Mouse (Mus musculus): ENCODE measurements around the gene Vmn2r78. TPM values are rescaled to one million over a fixed set of nuclear protein-coding genes. Genes with fewer than 3 reads are reported as not detected.
"Not testable (repeated sequence)": the region's sequence is repeated elsewhere in the genome, so short reads cannot be mapped to it uniquely, and the experiment has no call there.

The Vmn2r78 gene
- not detected in 2 replicates for total RNA-seq (2015; ENCODE audit: low replicate concordance)
- total RNA-seq (2017; ENCODE audit: low replicate concordance), result not detected in 2 replicates

DNA sequence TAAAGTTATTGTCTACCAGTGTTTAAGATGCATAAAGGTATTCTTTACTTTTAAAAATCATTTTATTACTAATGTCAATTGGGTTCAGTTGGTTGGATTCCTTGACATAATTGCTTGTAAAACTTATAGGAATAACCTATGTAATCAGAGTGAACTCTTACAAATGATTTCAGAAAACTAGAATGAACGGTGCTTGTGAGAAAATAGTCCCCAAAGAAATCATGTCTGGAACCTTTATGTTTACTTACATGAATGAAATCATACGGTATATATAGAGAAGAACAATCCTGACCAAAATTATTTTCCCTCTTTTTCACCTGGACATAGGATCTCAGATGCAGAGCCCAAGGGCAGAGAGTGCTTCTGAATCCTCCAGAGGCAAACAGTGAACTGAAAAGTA, at the start of gene Vmn2r78:
TSS of gene Vmn2r78 (plus strand) at position 301 of the 400 bp plus-strand sequence.
- ATAC-seq (replicated peaks; ENCODE audit: low FRiP score, poor library complexity, severe bottlenecking), result not testable (repeated sequence)

DNA sequence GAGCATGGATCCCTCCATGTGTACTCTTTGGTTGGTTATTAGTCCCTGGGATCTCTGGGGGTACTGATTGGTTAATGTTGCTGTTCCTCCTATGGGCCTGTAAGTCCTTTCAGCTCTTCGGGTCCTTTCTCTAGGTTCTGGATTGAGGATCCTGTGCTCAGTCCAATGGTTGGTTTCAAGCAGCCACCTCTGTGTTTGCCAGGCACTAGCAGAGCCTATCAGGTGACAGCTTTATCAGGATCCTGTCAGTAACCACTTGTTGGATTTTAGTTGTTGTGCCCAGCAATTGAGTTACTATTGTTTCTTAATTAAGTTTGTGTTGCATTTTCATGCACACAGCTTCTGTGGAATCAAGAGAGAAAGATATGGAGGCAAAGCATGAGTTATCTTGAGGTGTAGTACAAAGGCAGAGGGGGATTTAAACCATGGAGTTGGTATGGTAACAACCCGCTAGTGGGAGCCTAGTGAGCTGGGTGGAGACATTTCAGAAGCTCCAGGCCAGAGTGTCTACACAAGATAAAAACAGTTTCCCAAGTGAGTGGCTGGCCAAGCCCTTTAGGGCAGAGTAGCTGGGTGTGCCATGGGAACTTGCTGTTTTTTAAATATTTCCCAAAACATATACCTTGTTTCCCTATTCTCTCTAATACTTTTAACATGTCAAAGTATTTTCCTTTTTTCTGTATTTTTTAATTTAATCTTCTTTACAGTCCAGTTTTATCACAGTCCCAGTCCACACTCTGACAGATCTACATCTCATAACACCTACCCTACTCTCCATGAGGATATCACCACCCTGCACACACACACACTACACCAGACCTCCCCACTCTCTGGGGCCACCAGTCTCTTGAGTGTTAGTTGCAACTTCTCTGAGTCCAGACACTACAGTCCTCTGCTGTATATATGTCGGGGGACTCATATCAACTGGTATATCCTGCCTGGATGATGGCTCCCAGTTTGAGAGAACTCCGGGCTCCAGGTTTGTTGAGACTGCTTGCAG, 25.1 kb upstream of the Vmn2r78 start:
- no peak for ATAC-seq (replicated peaks; ENCODE audit: low FRiP score, poor library complexity, severe bottlenecking)

DNA sequence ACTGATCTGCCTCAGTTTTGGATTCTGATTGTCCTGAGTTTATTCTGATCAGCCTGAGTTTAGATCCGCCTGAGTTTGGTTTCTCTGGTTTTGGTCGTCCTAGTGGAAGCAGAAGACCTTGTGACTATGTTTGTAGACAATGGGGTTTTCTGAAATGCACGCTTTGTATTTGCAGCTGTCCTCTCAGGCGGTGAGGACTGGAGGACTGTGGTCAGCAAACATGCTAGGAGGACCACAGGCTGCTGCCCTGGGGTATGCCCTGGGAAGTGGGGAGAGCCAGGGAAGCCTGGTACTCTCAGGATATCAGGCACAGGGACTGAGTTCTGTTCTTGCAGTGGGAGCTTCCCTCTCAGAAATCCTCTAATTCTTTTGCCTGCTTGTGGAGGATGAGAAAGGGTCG, 22.4 kb downstream of the Vmn2r78 start:
- ATAC-seq (replicated peaks; ENCODE audit: low FRiP score, poor library complexity, severe bottlenecking), result no peak

DNA sequence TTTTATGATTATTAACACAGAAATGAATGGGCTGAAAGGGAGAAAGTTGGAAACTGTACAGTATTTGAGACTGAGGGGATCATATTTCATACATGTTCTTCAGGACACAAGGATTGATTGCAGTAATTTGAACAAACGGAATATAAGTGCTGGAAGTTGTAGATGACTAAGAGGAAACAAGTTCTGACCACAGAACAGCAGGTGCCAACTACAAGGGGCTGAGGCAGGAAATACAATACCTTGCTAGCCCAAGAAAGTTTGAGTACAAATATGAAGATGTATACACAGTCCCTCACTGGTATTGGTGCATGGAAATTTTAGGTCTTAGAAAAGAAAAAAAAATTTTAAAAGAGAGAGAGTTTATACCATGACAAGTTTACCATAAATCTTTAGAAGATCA, 79.8 kb downstream of the Vmn2r78 start:
- no peak for ATAC-seq (replicated peaks; ENCODE audit: low FRiP score, poor library complexity, severe bottlenecking)

DNA sequence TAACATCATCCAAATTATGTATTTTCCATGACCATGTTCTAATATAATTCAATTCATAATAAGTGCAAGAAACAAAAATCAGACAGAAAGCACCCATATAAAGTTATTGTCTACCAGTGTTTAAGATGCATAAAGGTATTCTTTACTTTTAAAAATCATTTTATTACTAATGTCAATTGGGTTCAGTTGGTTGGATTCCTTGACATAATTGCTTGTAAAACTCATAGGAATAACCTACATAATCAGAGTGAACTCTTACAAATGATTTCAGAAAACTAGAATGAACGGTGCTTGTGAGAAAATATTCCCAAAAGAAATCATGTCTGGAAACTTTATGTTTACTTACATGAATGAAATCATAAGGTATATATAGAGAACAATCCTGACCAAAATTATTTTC, 80.9 kb downstream of the Vmn2r78 start, which contains the start of gene Vmn2r79:
TSS of gene Vmn2r79 (plus strand) at position 301 of the 400 bp plus-strand sequence.
- ATAC-seq (replicated peaks; ENCODE audit: low FRiP score, poor library complexity, severe bottlenecking), result not testable (repeated sequence)

Other genes with a start within 250 kb of the Vmn2r78 start
- not detected in 2 replicates for gene Olfr292, start 226.8 kb upstream of the Vmn2r78 start, total RNA-seq (2015; ENCODE audit: low replicate concordance)
- not detected in 2 replicates for gene Olfr292, start 226.8 kb upstream of the Vmn2r78 start, total RNA-seq (2017; ENCODE audit: low replicate concordance)
- gene Folh1, start 139.2 kb upstream of the Vmn2r78 start, total RNA-seq (2015; ENCODE audit: low replicate concordance), result not detected in 2 replicates
- gene Folh1, start 139.2 kb upstream of the Vmn2r78 start, total RNA-seq (2017; ENCODE audit: low replicate concordance), result not detected in 2 replicates
- not detected in 2 replicates for gene Vmn2r77, start 120.1 kb upstream of the Vmn2r78 start, total RNA-seq (2015; ENCODE audit: low replicate concordance)
- not detected in 2 replicates for gene Vmn2r77, start 120.1 kb upstream of the Vmn2r78 start, total RNA-seq (2017; ENCODE audit: low replicate concordance)
- gene Vmn2r79, start 81.0 kb downstream of the Vmn2r78 start, total RNA-seq (2015; ENCODE audit: low replicate concordance), result not detected in 2 replicates
- gene Vmn2r79, start 81.0 kb downstream of the Vmn2r78 start, total RNA-seq (2017; ENCODE audit: low replicate concordance), result not detected in 2 replicates